Mouse (Mus musculus) forebrain, embryonic 15.5 days (tissue): Measurements from ENCODE around the gene Nfkbib. TPM values are rescaled to one million over a fixed set of nuclear protein-coding genes. Genes with fewer than 3 reads are reported as not detected.

Source experiments
- ATAC-seq: fragments of 200-750 bp; cut with Nextera tagmentation; replicated peaks from 2 replicates; pipeline ENCODE4 v1.8.0; 2017; ENCODE audit warnings: mild to moderate bottlenecking, moderate TSS enrichment, moderate library complexity
- H3K27ac ChIP-seq: fragments of 300-500 bp; sonication (generic); replicated peaks from 2 replicates; pipeline ENCODE4 v1.5.1; 2015; ENCODE audit warnings: mild to moderate bottlenecking, inconsistent platforms
- H3K27me3 ChIP-seq: fragments of 300-500 bp; sonication (generic); 2 replicates; pipeline ENCODE4 v1.6.1; 2015; ENCODE audit warnings: inconsistent platforms
- H3K36me3 ChIP-seq: fragments of 300-500 bp; sonication (generic); 2 replicates; pipeline ENCODE4 v1.6.1; 2015; ENCODE audit warnings: mild to moderate bottlenecking, inconsistent platforms
- H3K4me1 ChIP-seq: fragments of 300-500 bp; sonication (generic); 2 replicates; pipeline ENCODE4 v1.6.1; 2015; ENCODE audit warnings: inconsistent platforms
- H3K4me2 ChIP-seq: fragments of 300-500 bp; sonication (generic); replicated peaks from 2 replicates; pipeline ENCODE4 v1.6.1; 2015; ENCODE audit warnings: mild to moderate bottlenecking, inconsistent platforms
- H3K4me3 ChIP-seq: fragments of 300-500 bp; sonication (generic); 2 replicates; pipeline ENCODE4 v1.5.1; 2015; ENCODE audit warnings: mild to moderate bottlenecking, inconsistent platforms
- H3K9ac ChIP-seq: fragments of 300-500 bp; sonication (generic); replicated peaks from 2 replicates; pipeline ENCODE4 v1.6.1; 2015; ENCODE audit warnings: mild to moderate bottlenecking, inconsistent platforms
- H3K9me3 ChIP-seq: fragments of 300-500 bp; sonication (generic); 2 replicates; pipeline ENCODE4 v1.6.1; 2016; ENCODE audit warnings: inconsistent platforms
- WGBS: fragments of 180-500 bp; shearing (Covaris S2); methylation state at CpG from one replicate; pipeline ENCODE4 v1.1.7; 2015; ENCODE audit warnings: mixed read lengths; 5-methylcytosine and 5-hydroxymethylcytosine counted together
- polyA plus RNA-seq: library from polyadenylated mRNA; unstranded; fragments of >200 nt; fragmentation: Nextera tagmentation; extraction: Ambion mirVana; gene quantifications from 2 replicates; pipeline ENCODE4 v1.2.1, GENCODE M21; 2015

Gene Nfkbib
- polyA plus RNA-seq, 1 experiment from 2014 or later: 59.0 TPM

DNA sequence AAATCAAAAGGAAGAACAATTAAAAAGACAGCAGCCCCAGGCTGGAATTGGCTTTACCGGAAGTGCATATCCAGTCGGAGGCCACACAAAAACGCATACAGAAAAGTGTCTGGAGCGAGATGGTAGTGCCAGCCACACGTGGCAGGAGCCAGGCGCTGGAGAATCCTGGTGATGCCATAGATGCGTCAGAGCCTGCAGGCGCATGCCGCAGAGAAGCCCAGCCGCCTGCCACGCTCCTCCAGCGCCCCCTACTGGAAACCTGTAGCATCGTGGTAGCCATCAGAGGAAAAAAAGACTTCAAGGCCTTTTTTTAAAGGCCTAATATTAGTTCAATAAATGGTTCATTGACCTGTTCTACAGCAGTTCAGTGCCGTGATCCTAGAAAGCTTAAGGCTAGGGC is 40.7 kb downstream of the Nfkbib start:
- H3K27ac ChIP-seq: no peak overlapping the region
- peak; percentile 82 for ATAC-seq
- H3K9me3 ChIP-seq: no peaks in the 10 kb centered on the region
- H3K4me2 ChIP-seq: peak overlapping the region; percentile 36
- WGBS: 5% methylated on average over 14 of the region's 14 CpGs
- no peaks in the 10 kb centered on the region for H3K36me3 ChIP-seq
- no peak overlapping the region for H3K4me3 ChIP-seq
- 0 out of 2 replicates have a peak, but pooled peaks cover 7% of the 10 kb centered on the region for H3K4me1 ChIP-seq
- no peak overlapping the region for H3K9ac ChIP-seq
- H3K27me3 ChIP-seq: no peaks in the 10 kb centered on the region

DNA sequence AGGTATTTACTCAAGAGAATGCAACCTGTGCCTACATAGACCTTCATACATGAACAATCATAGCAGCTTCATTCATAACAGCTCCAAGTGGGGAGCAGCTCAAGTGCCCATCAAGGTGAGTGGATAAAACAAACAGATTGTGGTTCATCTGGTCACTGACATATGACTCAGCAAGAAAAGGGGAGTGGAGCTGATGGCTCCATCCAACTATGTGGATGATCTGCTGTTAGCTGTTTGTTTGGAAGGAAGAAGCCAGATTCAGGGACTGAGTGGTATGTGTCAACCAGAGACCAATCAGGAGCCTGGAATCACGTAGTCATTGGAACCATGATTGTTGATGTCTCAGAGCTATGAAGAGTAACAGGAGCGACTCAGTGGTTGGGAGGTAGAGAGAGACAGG is 42.7 kb downstream of the Nfkbib start:
- Histone ChIP-seq H3K9ac (no peak overlapping the region), H3K4me2 (no peak overlapping the region), H3K36me3 (no peaks in the 10 kb centered on the region), H3K4me1 (0 out of 2 replicates have a peak, but pooled peaks cover 7% of the 10 kb centered on the region), H3K27ac (no peak overlapping the region), H3K9me3 (no peaks in the 10 kb centered on the region), H3K4me3 (no peak overlapping the region), H3K27me3 (no peaks in the 10 kb centered on the region)
- ATAC-seq: no peak
- WGBS: 98% methylated on average over 2 of the region's 2 CpGs

DNA sequence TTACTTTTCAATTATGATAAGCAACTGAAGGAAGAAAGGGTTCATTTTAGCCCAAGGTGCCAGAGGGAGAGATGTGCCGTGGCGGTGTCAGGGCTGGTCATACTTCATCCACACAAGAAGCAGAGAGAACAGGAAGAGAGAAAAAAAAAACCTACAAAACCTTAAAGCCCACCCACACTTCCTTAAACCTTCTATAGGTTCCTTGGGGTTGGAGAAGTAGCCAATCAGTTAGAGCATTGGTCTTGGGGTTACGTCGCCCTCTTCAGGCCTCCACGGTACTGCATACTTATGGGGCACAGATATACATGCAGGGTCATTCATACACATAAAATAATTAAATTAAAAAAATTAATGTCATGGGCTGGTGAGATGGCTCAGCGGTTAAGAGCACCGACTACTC is 45.2 kb downstream of the Nfkbib start:
- H3K27ac ChIP-seq: no peak overlapping the region
- H3K36me3 ChIP-seq: no peaks in the 10 kb centered on the region
- H3K27me3 ChIP-seq: no peaks in the 10 kb centered on the region
- ATAC-seq: no peak
- no peak overlapping the region for H3K4me3 ChIP-seq
- no peak overlapping the region for H3K9ac ChIP-seq
- 0 out of 2 replicates have a peak, but pooled peaks cover 7% of the 10 kb centered on the region for H3K4me1 ChIP-seq
- H3K9me3 ChIP-seq: no peaks in the 10 kb centered on the region
- H3K4me2 ChIP-seq: no peak overlapping the region
- 93% methylated on average over 7 of the region's 7 CpGs for WGBS

DNA sequence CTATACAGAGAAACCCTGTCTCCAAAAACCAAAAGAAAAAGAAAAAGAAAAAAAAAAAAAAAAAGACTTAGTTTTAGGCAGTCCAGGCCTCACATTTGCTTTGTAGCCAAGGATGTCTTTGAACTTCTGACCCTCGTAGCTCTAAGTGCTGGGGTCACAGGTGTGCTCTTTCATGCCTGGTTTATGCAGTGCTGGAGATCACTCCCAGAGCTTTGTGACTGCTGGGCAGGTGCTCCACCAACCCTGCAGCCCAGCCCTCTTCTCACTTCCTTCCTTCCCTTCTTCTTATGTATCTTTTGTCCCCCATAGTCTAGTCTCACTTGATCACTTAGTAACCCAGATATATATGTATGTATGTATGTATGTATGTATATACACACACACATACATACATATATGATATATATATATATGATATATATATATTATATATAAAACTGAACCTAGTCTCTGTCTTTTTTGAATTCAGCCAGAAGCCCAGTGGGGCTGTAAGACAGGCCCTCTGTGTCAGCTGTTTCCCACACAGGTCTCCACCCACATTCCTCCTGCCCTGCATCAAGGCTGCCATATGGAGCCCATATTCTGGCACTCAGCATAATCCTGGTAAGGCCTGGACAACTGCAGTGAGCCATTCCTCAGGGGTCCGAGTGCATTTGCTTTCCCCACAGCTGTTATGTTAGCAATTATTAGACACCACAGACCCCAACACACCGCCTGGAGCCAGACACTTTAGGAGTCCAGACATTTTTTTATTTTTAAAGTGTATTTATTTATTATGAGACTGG is 46.4 kb downstream of the Nfkbib start:
- Histone ChIP-seq H3K27me3 (no peaks in the 10 kb centered on the region), H3K4me1 (peaks cover 5% of the 10 kb centered on the region; the same call in 1 of the 2 replicates), H3K27ac (no peak overlapping the region), H3K9me3 (no peaks in the 10 kb centered on the region), H3K4me2 (no peak overlapping the region), H3K9ac (no peak overlapping the region), H3K4me3 (no peak overlapping the region), H3K36me3 (no peaks in the 10 kb centered on the region)
- 82% methylated on average over 3 of the region's 3 CpGs for WGBS
- ATAC-seq: no peak

DNA sequence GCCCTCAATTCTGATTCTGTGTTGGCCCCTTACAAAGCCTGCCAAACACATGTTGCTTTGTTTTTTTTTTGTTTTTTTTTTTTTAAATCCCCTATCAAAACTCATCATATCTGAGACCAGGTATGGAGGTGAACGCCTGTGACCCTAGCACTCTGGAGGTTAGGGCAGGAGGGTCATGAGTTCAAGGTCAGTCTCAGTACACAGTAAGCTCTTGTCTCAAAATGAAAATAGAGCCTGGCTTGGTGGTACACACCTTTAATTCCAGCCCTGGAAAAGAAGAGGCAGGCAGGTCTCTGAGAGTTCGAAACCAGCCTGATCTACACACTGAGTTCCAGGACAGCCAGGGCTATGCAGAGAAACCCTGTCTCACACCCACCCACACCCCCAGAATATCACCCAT is 47.7 kb downstream of the Nfkbib start:
- H3K27me3 ChIP-seq: no peaks in the 10 kb centered on the region
- no peak overlapping the region for H3K4me2 ChIP-seq
- no peak overlapping the region for H3K4me3 ChIP-seq
- H3K9me3 ChIP-seq: no peaks in the 10 kb centered on the region
- no peak overlapping the region for H3K27ac ChIP-seq
- no peaks in the 10 kb centered on the region for H3K36me3 ChIP-seq
- no peak for ATAC-seq
- 90% methylated on average over 2 of the region's 2 CpGs for WGBS
- no peak overlapping the region for H3K9ac ChIP-seq
- peaks cover 5% of the 10 kb centered on the region; the same call in 1 of the 2 replicates for H3K4me1 ChIP-seq

DNA sequence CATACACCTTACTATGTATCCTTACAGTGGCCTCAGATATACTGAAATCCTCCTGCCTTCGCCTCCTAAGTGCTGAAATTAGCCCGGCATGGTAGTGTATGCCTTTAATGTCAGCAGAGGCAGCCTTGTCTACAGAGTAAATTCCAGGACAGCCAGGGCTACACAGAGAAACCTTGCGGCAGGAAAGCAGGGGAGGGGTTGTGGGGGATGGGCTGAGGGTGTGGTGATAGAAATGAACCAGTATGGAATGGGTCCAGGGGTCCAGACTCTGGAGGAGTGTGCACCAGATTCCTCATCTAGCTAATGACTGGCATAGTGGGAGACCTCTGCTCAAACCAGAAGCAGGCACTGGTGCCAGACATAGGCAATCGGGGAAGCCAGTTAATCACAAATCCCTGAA is 48.2 kb downstream of the Nfkbib start:
- no peak overlapping the region for H3K4me2 ChIP-seq
- no peaks in the 10 kb centered on the region for H3K9me3 ChIP-seq
- H3K4me1 ChIP-seq: peaks cover 5% of the 10 kb centered on the region; the same call in 1 of the 2 replicates
- ATAC-seq: no peak
- H3K4me3 ChIP-seq: no peak overlapping the region
- WGBS: 70% methylated on average over 4 of the region's 4 CpGs
- H3K27ac ChIP-seq: no peak overlapping the region
- H3K27me3 ChIP-seq: no peaks in the 10 kb centered on the region
- no peaks in the 10 kb centered on the region for H3K36me3 ChIP-seq
- H3K9ac ChIP-seq: no peak overlapping the region

DNA sequence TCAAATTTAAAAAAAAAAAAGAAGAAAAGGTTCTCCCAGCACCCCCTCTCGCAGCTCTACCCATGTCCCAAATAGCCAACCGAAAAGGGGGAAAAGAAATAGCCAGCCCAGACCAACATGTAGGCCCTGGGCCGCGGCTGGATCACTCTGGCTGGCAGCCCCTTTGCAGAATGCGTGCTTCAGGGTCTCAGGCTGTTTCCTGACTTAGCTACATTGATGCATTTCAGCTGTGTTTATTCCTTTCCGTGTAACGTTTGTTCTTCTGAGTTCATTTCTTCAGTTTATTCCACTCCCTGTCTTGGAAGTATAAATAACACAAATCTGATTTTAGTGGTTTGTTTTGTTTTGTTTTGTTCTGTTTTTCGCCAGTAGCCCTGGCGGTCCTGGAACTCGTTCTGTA is 49.6 kb downstream of the Nfkbib start:
- ATAC-seq: no peak
- Histone ChIP-seq H3K9me3 (no peaks in the 10 kb centered on the region), H3K4me2 (no peak overlapping the region), H3K4me3 (no peak overlapping the region), H3K4me1 (peaks cover 5% of the 10 kb centered on the region; the same call in 1 of the 2 replicates), H3K27me3 (no peaks in the 10 kb centered on the region), H3K27ac (no peak overlapping the region), H3K9ac (no peak overlapping the region), H3K36me3 (no peaks in the 10 kb centered on the region)
- 90% methylated on average over 10 of the region's 10 CpGs for WGBS

DNA sequence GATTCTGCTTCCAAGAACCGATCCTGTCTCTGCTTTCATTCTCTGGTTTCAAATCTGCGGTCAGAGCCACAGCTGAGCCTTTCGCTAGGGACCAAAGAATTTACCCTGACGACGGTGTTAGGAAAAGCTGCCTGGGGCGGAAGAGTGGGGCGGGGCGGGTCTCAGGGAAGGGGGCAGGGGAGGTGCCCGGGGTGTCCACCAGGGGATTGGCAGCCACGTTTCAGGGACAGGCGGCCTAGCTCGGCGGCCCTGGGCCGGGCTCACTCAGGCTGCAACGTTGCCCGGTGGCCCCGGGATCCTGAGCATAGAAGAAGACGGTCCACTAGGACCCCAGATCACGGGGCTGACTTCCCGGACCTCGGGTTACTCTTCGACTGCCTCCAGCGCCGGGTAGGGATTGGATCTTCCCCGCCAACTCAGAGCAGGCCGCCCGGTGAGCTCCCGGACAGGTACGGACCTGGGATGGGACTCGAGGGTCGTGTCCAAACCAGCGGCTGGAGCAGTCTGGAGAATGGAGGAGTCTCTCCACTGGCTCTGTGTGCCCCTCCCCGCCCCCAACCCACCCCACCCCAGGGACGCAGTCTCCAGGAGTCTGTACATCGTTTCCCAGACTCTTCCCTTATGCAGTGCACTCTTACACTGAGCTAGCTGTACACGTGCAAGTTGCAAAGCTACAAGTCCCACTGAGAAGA is 50.6 kb downstream of the Nfkbib start, which contains the start of gene Fbxo17:
Fbxo17 (plus strand) TSS at position 215 of the 692 bp plus-strand sequence.
- H3K27me3 ChIP-seq: no peaks in the 10 kb centered on the region
- H3K36me3 ChIP-seq: no peaks in the 10 kb centered on the region
- peak within 1 kb of the TSS; percentile 88 for H3K4me2 ChIP-seq
- H3K9me3 ChIP-seq: no peaks in the 10 kb centered on the region
- ATAC-seq: peak; percentile 48; the same call in 1 of the 2 replicates
- no peak within 1 kb of the TSS for H3K27ac ChIP-seq
- H3K4me1 ChIP-seq: peaks cover 5% of the 10 kb centered on the region; the same call in 1 of the 2 replicates
- H3K4me3 ChIP-seq: peak within 1 kb of the TSS; percentile 49
- peak within 1 kb of the TSS; percentile 61 for H3K9ac ChIP-seq
- 2% methylated on average over 36 of the region's 36 CpGs for WGBS

DNA sequence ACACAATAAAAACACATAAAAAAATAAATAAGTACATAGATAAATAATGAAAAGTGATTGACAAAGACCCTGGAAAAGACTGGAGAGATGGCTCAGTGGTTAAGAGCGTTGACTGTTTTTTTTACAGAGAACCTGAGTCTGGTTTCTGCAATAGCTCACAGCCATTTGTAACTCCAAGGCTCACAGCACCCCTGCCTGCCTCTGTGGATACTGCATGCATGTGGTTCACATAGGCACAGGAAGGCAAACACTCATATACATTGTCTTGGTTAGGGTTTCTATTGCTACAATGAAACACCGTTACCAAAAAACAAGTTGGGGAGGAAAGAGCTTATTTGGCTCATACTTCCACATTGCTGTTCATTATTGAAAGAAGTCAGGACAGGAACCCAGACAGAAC is 51.7 kb downstream of the Nfkbib start:
- Histone ChIP-seq H3K27me3 (no peaks in the 10 kb centered on the region), H3K27ac (no peak overlapping the region), H3K4me1 (peaks cover 5% of the 10 kb centered on the region; the same call in 1 of the 2 replicates), H3K4me2 (no peak overlapping the region), H3K9ac (no peak overlapping the region), H3K36me3 (no peaks in the 10 kb centered on the region), H3K9me3 (no peaks in the 10 kb centered on the region), H3K4me3 (no peak overlapping the region)
- 94% methylated on average over 2 of the region's 2 CpGs for WGBS
- ATAC-seq: no peak

DNA sequence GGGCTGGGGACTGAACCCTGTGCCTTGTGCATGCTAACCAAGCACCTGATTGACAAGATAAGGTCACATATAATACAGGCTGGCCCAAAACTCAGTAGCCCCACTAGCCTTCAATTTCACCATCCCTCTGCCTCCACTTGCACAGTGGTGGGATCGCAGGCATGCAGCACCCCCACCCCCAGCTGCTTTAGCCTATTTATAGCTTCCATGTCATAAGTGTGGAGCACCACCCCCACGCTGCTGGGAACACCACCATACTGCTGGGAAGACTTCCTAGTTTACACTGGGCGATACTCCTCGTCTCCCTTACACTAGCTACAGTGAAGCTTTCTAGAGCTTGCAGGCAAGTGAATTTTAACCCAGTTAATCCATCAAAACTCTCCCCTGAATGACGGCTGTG is 52.6 kb downstream of the Nfkbib start:
- Histone ChIP-seq H3K4me3 (no peak overlapping the region), H3K27ac (no peak overlapping the region), H3K4me2 (no peak overlapping the region), H3K4me1 (peaks cover 5% of the 10 kb centered on the region; the same call in 1 of the 2 replicates), H3K9ac (no peak overlapping the region), H3K27me3 (no peaks in the 10 kb centered on the region), H3K9me3 (no peaks in the 10 kb centered on the region), H3K36me3 (no peaks in the 10 kb centered on the region)
- no peak for ATAC-seq
- 82% methylated on average over 5 of the region's 5 CpGs for WGBS

DNA sequence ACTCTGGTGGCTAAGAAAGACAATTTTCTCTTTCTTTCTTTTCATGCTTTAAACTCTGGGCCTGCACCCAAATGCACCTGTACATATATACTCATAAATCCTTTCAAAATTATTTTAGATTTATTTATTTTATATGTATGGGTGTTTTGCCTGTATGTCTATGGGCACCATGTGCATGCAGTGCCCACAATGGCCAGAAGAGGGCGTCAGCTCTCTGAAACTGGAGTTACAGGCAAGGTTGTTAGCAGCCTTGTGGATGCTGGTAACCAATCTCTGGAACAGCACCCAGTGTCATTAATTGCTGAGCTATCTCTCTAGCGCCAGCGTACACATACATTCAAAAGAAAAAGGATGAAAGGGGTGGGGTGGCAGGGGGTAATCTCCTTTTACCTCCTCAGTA is 56.4 kb downstream of the Nfkbib start:
- 64% methylated on average over 3 of the region's 3 CpGs for WGBS
- H3K4me1 ChIP-seq: no peaks in the 10 kb centered on the region
- H3K4me2 ChIP-seq: no peak overlapping the region
- no peak for ATAC-seq
- no peak overlapping the region for H3K27ac ChIP-seq
- H3K36me3 ChIP-seq: no peaks in the 10 kb centered on the region
- no peak overlapping the region for H3K9ac ChIP-seq
- no peaks in the 10 kb centered on the region for H3K27me3 ChIP-seq
- H3K9me3 ChIP-seq: no peaks in the 10 kb centered on the region
- no peak overlapping the region for H3K4me3 ChIP-seq

DNA sequence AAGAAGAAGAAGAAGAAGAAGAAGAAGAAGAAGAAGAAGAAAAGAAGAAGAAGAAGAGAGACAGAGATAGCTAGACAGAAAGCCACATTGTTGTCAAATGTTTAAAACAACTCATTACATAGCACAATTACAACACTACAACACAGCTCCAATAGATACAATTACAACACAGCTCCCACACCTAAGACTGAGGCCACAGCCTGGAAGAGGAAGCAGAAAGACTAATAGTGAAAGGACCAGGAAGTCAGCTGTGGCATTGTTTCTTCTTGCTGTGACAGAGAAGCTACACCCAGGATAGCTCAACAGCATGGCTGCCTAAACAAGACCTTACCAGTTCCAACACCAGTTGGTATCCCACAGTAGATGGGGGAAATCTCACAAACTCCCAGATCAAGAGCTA is 57.9 kb downstream of the Nfkbib start:
- Histone ChIP-seq H3K4me3 (no peak overlapping the region), H3K4me1 (no peaks in the 10 kb centered on the region), H3K9ac (no peak overlapping the region), H3K27me3 (no peaks in the 10 kb centered on the region), H3K9me3 (no peaks in the 10 kb centered on the region), H3K36me3 (no peaks in the 10 kb centered on the region), H3K4me2 (no peak overlapping the region), H3K27ac (no peak overlapping the region)
- ATAC-seq: no peak
